Mouse (Mus musculus): ENCODE results near the gene Fam207a. TPM values are rescaled to one million over a fixed set of nuclear protein-coding genes. Genes with fewer than 3 reads are reported as not detected.

The Fam207a gene
- 28.1 TPM for total RNA-seq (2023)

GRCm38 (mm10) chr10:77515385-77516348 is at the start of gene Fam207a:
Gene Fam207a, minus strand, starts transcription at chr10:77515785.

GRCm38 (mm10) chr10:77530140-77530539 is 14.6 kb upstream of the Fam207a start, which contains the start of gene Itgb2:
Gene Itgb2, plus strand, starts transcription at chr10:77530252.

Other genes starting within 250 kb of the Fam207a start
- 1.3 TPM for gene Adarb1, start 97.5 kb downstream of the Fam207a start, total RNA-seq (2023)
- 207 TPM for gene Itgb2, start 14.5 kb upstream of the Fam207a start, total RNA-seq (2023)
- gene Pttg1ip, start 65.9 kb upstream of the Fam207a start, total RNA-seq (2023) = 89.3 TPM
- 49.8 TPM for gene Sumo3, start 90.3 kb upstream of the Fam207a start, total RNA-seq (2023)
- gene Gm49325, start 90.4 kb upstream of the Fam207a start, total RNA-seq (2023) = 2.4 TPM
- 41.4 TPM for gene Ube2g2, start 106.5 kb upstream of the Fam207a start, total RNA-seq (2023)
- 1.2 TPM for gene Tspear, start 170.8 kb upstream of the Fam207a start, total RNA-seq (2023)
- gene Gm19402, start 175.0 kb upstream of the Fam207a start, total RNA-seq (2023) = not detected
- gene Gm9508, start 181.4 kb upstream of the Fam207a start, total RNA-seq (2023) = not detected
- gene Gm10272, start 190.8 kb upstream of the Fam207a start, total RNA-seq (2023) = not detected
- not detected for gene Gm10024, start 195.7 kb upstream of the Fam207a start, total RNA-seq (2023)
- gene Gm10142, start 200.0 kb upstream of the Fam207a start, total RNA-seq (2023) = not detected
- not detected for gene Krtap12-1, start 204.8 kb upstream of the Fam207a start, total RNA-seq (2023)
- gene Gm10100, start 210.7 kb upstream of the Fam207a start, total RNA-seq (2023) = not detected
- gene Gm18596, start 226.9 kb upstream of the Fam207a start, total RNA-seq (2023) = not detected
- gene Gm9736, start 235.6 kb upstream of the Fam207a start, total RNA-seq (2023) = not detected
- gene Gm3233, start 243.9 kb upstream of the Fam207a start, total RNA-seq (2023) = not detected

All from CD8-positive naive resting alpha-beta T cell, adult 57 days (primary cell).